In genomic region chr2:157132686-157133540, GRCm38 (mm10) we compare ENCODE assay signal across 17 mouse cellular contexts. TPM values are rescaled to one million over a fixed set of nuclear protein-coding genes. Genes with fewer than 3 reads are reported as not detected.
DNase-seq lines count a peak whose midpoint lies in the region; TF ChIP-seq lines count a peak whose summit lies in the region.
"Had no signal": no experiment of that assay in that cellular context is flagged by ENCODE, and none has a peak within 500 bp of the region (broad histone marks: within the 10 kb centered on the region; RNA-seq: fewer than 3 reads in every experiment).

No protein-coding gene starts in this region.

- DNase-seq in lung, adult 2 months = no peak
- DNase-seq in lung, adult 18-20 months = no peak
- no peak for DNase-seq in MEL (ENCODE audit: low read depth, low spot score)
- DNase-seq in embryonic facial prominence, embryonic 10.5 days (ENCODE audit: low spot score) = no peak
- no peak for DNase-seq in cerebellum, postnatal 25 days
- DNase-seq in left cerebral cortex, postnatal 10 days (ENCODE audit: extremely low spot score in 1 of 2, low spot score in 2 of 2) = no peak
- DNase-seq: cerebellum, adult 2 months; gastrocnemius, postnatal 10 days; heart, postnatal 4 days; kidney, postnatal 4 days; midbrain, embryonic 14.5 days; right cerebral cortex, adult 18-20 months had no signal

- H3K4me1 ChIP-seq in lung, adult 2 months (ENCODE audit: control insufficient read depth, insufficient read depth, low read length) = peaks cover 23% of the 10 kb centered on the region
- peaks cover 18 to 31% of the 10 kb centered on the region in 2 experiments for H3K4me1 ChIP-seq in MEL (ENCODE audit: control insufficient read depth in 1 of 2, insufficient read depth in 2 of 2, low read length in 2 of 2)
- peaks cover 13% of the 10 kb centered on the region for H3K4me1 ChIP-seq in embryonic facial prominence, embryonic 10.5 days

- intact Hi-C loops in left cerebral cortex, postnatal 10 days (cut with DNase I) = loop anchor here (10.0 kb wide), 1 partner anchor 442 kb away; the partner anchor contains the start of gene Blcap

- TF ChIP-seq RAD21 in MEL (IDR thresholded peaks at IDR 0.05; ENCODE audit: low read depth, low read length) = no peak

- H3K9me3 ChIP-seq in MEL (replicated peaks; ENCODE audit: insufficient read depth, low read length) = no peaks in the 10 kb centered on the region
- H3K9me3 ChIP-seq in embryonic facial prominence, embryonic 10.5 days = no peaks in the 10 kb centered on the region
- H3K9me3 ChIP-seq: intestine, embryonic 15.5 days; neural tube, embryonic 13.5 days had no signal

- no peak for TF ChIP-seq POLR2A in lung, adult 2 months (IDR thresholded peaks at IDR 0.05; ENCODE audit: borderline replicate concordance, extremely low read depth, low read depth, low read length)
- no peak for TF ChIP-seq POLR2A in MEL (IDR thresholded peaks at IDR 0.05; ENCODE audit: control insufficient read depth in 1 of 2, insufficient read depth in 1 of 2, low read depth in 1 of 2, low read length in 2 of 2, poor library complexity in 1 of 2)

- H3K36me3 ChIP-seq in MEL (ENCODE audit: control insufficient read depth in 1 of 2, insufficient read depth in 2 of 2, low read length in 2 of 2) (peaks cover 0 to 34% of the 10 kb centered on the region in 2 experiments; a peak in 2 of 4 replicates), macrophage (ENCODE audit: inconsistent target) (peaks cover 11% of the 10 kb centered on the region; the same call in 1 of the 2 replicates)
- peaks cover 18% of the 10 kb centered on the region; the same call in 1 of the 2 replicates for H3K36me3 ChIP-seq in embryonic facial prominence, embryonic 10.5 days (replicated peaks)
- H3K36me3 ChIP-seq: intestine, embryonic 15.5 days; neural tube, embryonic 13.5 days had no signal

- 0 out of 2 replicates have a peak overlapping the region, but pooled peaks have one; percentile 1 for H3K27ac ChIP-seq in MEL (ENCODE audit: control insufficient read depth, low read depth, low read length)
- H3K27ac ChIP-seq in embryonic facial prominence, embryonic 10.5 days (replicated peaks) = no peak overlapping the region
- H3K27ac ChIP-seq in macrophage = peak overlapping the region; percentile 84
- H3K27ac ChIP-seq: intestine, embryonic 15.5 days; neural tube, embryonic 13.5 days had no signal

- TF ChIP-seq CTCF in lung, adult 2 months (IDR thresholded peaks at IDR 0.05; ENCODE audit: insufficient read depth, low read length) = no peak
- TF ChIP-seq CTCF in MEL (IDR thresholded peaks at IDR 0.05 in 2 of 3, conservative IDR thresholded peaks at IDR 0.05 in 1 of 3; ENCODE audit: control insufficient read depth in 1 of 3, insufficient read depth in 1 of 3, low read depth in 2 of 3, low read length in 3 of 3, poor library complexity in 1 of 3, severe bottlenecking in 1 of 3) = no peak

- H3K27me3 ChIP-seq in MEL (ENCODE audit: control insufficient read depth in 1 of 2, insufficient read depth in 2 of 2, low read length in 2 of 2) = no peaks in the 10 kb centered on the region
- no peaks in the 10 kb centered on the region for H3K27me3 ChIP-seq in embryonic facial prominence, embryonic 10.5 days (replicated peaks; ENCODE audit: low read depth, poor library complexity, severe bottlenecking)
- H3K27me3 ChIP-seq: intestine, embryonic 15.5 days; neural tube, embryonic 13.5 days had no signal

- WGBS in lung, adult 2 months = 50% methylated on average over 3 of the region's 3 CpGs
- 81% methylated on average over 3 of the region's 3 CpGs for WGBS in embryonic facial prominence, embryonic 10.5 days
- 78% methylated on average over 3 of the region's 3 CpGs for WGBS in macrophage (ENCODE audit: missing documents)

- H3K79me2 ChIP-seq in MEL (ENCODE audit: control insufficient read depth, insufficient read depth, low read length, poor library complexity) = peaks cover 17% of the 10 kb centered on the region
- peaks cover 70% of the 10 kb centered on the region for H3K79me2 ChIP-seq in macrophage (ENCODE audit: inconsistent target)

- H3K4me3 ChIP-seq in lung, adult 2 months (replicated peaks; ENCODE audit: extremely low read depth, low read depth, low read length) = peak overlapping the region; percentile 14
- H3K4me3 ChIP-seq in MEL (ENCODE audit: control insufficient read depth in 1 of 2, insufficient read depth in 1 of 2, low read depth in 2 of 2, low read length in 2 of 2) (0 out of 4 replicates have a peak overlapping the region, but pooled peaks of 1 of the 2 experiments have one; percentile 69), macrophage (ENCODE audit: inconsistent target) (peak overlapping the region; percentile 97; the same call in 1 of the 2 replicates)
- H3K4me3 ChIP-seq in embryonic facial prominence, embryonic 10.5 days = 0 out of 2 replicates have a peak overlapping the region, but pooled peaks have one; percentile 21

- no peak overlapping the region; the same call in 1 of the 2 replicates for H3K9ac ChIP-seq in MEL (ENCODE audit: control insufficient read depth, low read depth, low read length, poor library complexity, severe bottlenecking)
- H3K9ac ChIP-seq: intestine, embryonic 15.5 days had no signal

- no peak for TF ChIP-seq EP300 in MEL (IDR thresholded peaks at IDR 0.05; ENCODE audit: low read depth in 1 of 2, low read length in 2 of 2)

TF ChIP-seq in MEL, 35 proteins besides CTCF, POLR2A, EP300 and RAD21:
- no peak for TF ChIP-seq ZMIZ1 (IDR thresholded peaks at IDR 0.05; ENCODE audit: low read depth, low read length)
- peak; percentile 23; the same call in 1 of the 2 replicates for TF ChIP-seq ETS1 (IDR thresholded peaks at IDR 0.05; ENCODE audit: low read depth, low read length)
- TF ChIP-seq GATA1 (IDR thresholded peaks at IDR 0.05; ENCODE audit: low read depth, low read length) = peak; percentile 52; the same call in 1 of the 2 replicates

RNA-seq across cellular contexts. Expression of gene Samhd1, which starts 2.2 kb away (rescaled TPM):
- 69.9 and 85.8 TPM in 2 replicates for polyA plus RNA-seq in lung, adult 2 months (2012; rRNA removed)
- 15.7 and 19.7 TPM in 2 replicates for total RNA-seq in MEL (2012; rRNA removed)
- 10 to 100 TPM; 50.5 to 76.8 TPM for polyA plus RNA-seq in MEL (2012; ENCODE audit: insufficient read depth in 1 of 2, insufficient read length in 2 of 2, low read depth in 1 of 2, low replicate concordance in 2 of 2, missing spikeins in 1 of 2)
- polyA plus RNA-seq in embryonic facial prominence, embryonic 10.5 days (2016; fragmentation: Nextera tagmentation; extraction: Ambion mirVana) = 26.7 and 27.8 TPM in 2 replicates
- total RNA-seq in macrophage (2018; cell fraction: chromatin; rRNA removed) = 1,000 to 10,000 TPM in 14 of 26 experiments, 100 to 1,000 TPM in 12; 128 to 4,072 (median 1,137) TPM
- total RNA-seq in macrophage (2018; cell fraction: cytosol; rRNA removed) = 1,000 to 10,000 TPM in 12 of 26 experiments, 100 to 1,000 TPM in 14; 356 to 1,418 (median 770) TPM
- 1,000 to 10,000 TPM in 13 of 26 experiments, 100 to 1,000 TPM in 13; 181 to 3,071 (median 1,067) TPM for total RNA-seq in macrophage (2018; cell fraction: nucleus; rRNA removed)
- polyA plus RNA-seq in macrophage (2018) = 206 to 608 TPM (median 460 TPM) in 3 replicates
- 10 to 100 TPM; 16.7 to 17.4 TPM for total RNA-seq in left cerebral cortex, postnatal 10 days (2021)

RNA-seq across cellular contexts. Expression of gene Tldc2, which starts 46.1 kb away (rescaled TPM):
- not detected in 2 replicates for polyA plus RNA-seq in lung, adult 2 months (2012; rRNA removed)
- total RNA-seq in MEL (2012; rRNA removed) = not detected in 2 replicates
- not detected for polyA plus RNA-seq in MEL (2012; ENCODE audit: insufficient read depth in 1 of 2, insufficient read length in 2 of 2, low read depth in 1 of 2, low replicate concordance in 2 of 2, missing spikeins in 1 of 2)
- not detected in 2 replicates for polyA plus RNA-seq in embryonic facial prominence, embryonic 10.5 days (2016; fragmentation: Nextera tagmentation; extraction: Ambion mirVana)
- total RNA-seq in macrophage (2018; cell fraction: chromatin; rRNA removed) = 1 to 10 TPM in 2 of 26 experiments, not detected in 24; 1.6 to 2.6 TPM
- not detected for total RNA-seq in macrophage (2018; cell fraction: cytosol; rRNA removed)
- total RNA-seq in macrophage (2018; cell fraction: nucleus; rRNA removed) = not detected
- not detected in 3 replicates for polyA plus RNA-seq in macrophage (2018)
- total RNA-seq in left cerebral cortex, postnatal 10 days (2021) = not detected
- total RNA-seq: adrenal gland, postnatal 4 days; gastrocnemius, postnatal 10 days; heart, postnatal 4 days had no signal
- polyA plus RNA-seq: forebrain, embryonic 11.5 days; intestine, embryonic 15.5 days; midbrain, embryonic 14.5 days; neural tube, embryonic 13.5 days had no signal

RNA-seq across cellular contexts. Expression of gene Soga1, which starts 53.9 kb away (rescaled TPM):
- 34.1 and 37.1 TPM in 2 replicates for polyA plus RNA-seq in lung, adult 2 months (2012; rRNA removed)
- total RNA-seq in MEL (2012; rRNA removed) = 0.20 and 0.50 TPM in 2 replicates
- 1 to 10 TPM in 1 of 2 experiments, not detected in 1; 2.0 TPM for polyA plus RNA-seq in MEL (2012; ENCODE audit: insufficient read depth in 1 of 2, insufficient read length in 2 of 2, low read depth in 1 of 2, low replicate concordance in 2 of 2, missing spikeins in 1 of 2)
- 4.5 and 4.7 TPM in 2 replicates for polyA plus RNA-seq in embryonic facial prominence, embryonic 10.5 days (2016; fragmentation: Nextera tagmentation; extraction: Ambion mirVana)
- 100 to 1,000 TPM in 1 of 26 experiments, 10 to 100 TPM in 25; 12.2 to 152 (median 35.2) TPM for total RNA-seq in macrophage (2018; cell fraction: chromatin; rRNA removed)
- total RNA-seq in macrophage (2018; cell fraction: cytosol; rRNA removed) = 10 to 100 TPM in 14 of 26 experiments, 1 to 10 TPM in 12; 5.1 to 30.7 (median 12.8) TPM
- total RNA-seq in macrophage (2018; cell fraction: nucleus; rRNA removed) = 10 to 100 TPM in 25 of 26 experiments, 1 to 10 TPM in 1; 10.0 to 61.1 (median 26.6) TPM
- polyA plus RNA-seq in macrophage (2018) = 8.1 to 15.4 TPM (median 10.2 TPM) in 3 replicates
- 10 to 100 TPM; 61.2 to 61.4 TPM for total RNA-seq in left cerebral cortex, postnatal 10 days (2021)
